Mouse (Mus musculus) liver, postnatal 0 days (tissue): ENCODE measurements around the gene Tnk2.

Source experiments
- CTCF ChIP-seq: sonication (generic); IDR thresholded peaks from 2 replicates; pipeline ENCODE4 v1.5.1; 2016; ENCODE audit warnings: antibody characterized with exemption, low read depth
- EP300 ChIP-seq: IDR thresholded peaks from 2 replicates; pipeline ENCODE4 v1.6.1; 2016; ENCODE audit warnings: antibody characterized with exemption, low read depth, mild to moderate bottlenecking

DNA sequence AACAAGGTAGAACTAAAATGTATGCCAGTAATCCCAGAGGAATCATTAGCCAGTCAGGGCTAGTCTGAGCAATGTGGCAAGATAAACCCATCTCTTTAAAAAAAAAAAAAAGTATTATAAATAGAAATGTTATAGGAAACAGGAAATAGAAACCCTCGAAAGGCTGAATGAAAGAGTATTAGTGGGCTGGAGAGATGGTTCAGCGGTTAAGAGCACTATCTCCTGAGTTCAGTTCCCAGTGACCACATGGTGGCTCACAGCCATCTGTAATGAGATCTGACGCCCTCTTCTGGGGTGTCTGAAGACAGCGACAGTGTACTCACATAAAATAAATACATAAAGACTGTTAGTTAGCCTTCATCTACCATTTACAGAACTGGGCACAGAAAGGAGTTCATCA is 29.6 kb upstream of the Tnk2 start:
- TF ChIP-seq CTCF (peak; percentile 71), EP300 (peak; percentile 59; the same call in 1 of the 2 replicates)
